Mouse (Mus musculus): ENCODE measurements around the gene Frmpd4.

GRCm38 (mm10) chrX:168595193-168595592 is 18.2 kb upstream of the Frmpd4 start:
- TF ChIP-seq CTCF (IDR thresholded peaks at IDR 0.05; ENCODE audit: extremely low read depth, insufficient read depth, low read length), result no peak
- no peak for TF ChIP-seq POLR2A (IDR thresholded peaks at IDR 0.05; ENCODE audit: extremely low read depth, insufficient read depth, low read length)
